Mouse (Mus musculus) embryonic facial prominence, embryonic 11.5 days (tissue): ENCODE data around the gene Smco3. TPM values are rescaled to one million over a fixed set of nuclear protein-coding genes. Genes with fewer than 3 reads are reported as not detected.
A peak's percentile ranks its signal among the peaks of the same experiment; 100 is the strongest.

Experiments used
- ATAC-seq: fragments of 200-750 bp; cut with Nextera tagmentation; replicated peaks from 2 replicates; pipeline ENCODE4 v1.8.0; 2017; ENCODE audit warnings: low read depth; ENCODE audit not compliant: insufficient number of reproducible peaks, low FRiP score, low TSS enrichment
- DNase-seq: peaks from one replicate; pipeline ENCODE4 v3.0.0-alpha.2; 2015; ENCODE audit warnings: low spot score
- H3K27ac ChIP-seq: fragments of 300-500 bp; sonication (generic); replicated peaks from 2 replicates; pipeline ENCODE4 v1.5.1; 2014; ENCODE audit warnings: mild to moderate bottlenecking, low read depth, low read length, control low read depth
- H3K27me3 ChIP-seq: fragments of 300-500 bp; sonication (generic); 2 replicates; pipeline ENCODE4 v1.6.1; 2014; ENCODE audit warnings: mild to moderate bottlenecking, low read length, moderate library complexity, mixed read lengths; ENCODE audit not compliant: control insufficient read depth, insufficient read depth
- H3K36me3 ChIP-seq: fragments of 300-500 bp; sonication (generic); replicated peaks from 2 replicates; pipeline ENCODE4 v1.6.1; 2014; ENCODE audit warnings: low read depth, mild to moderate bottlenecking, low read length, moderate library complexity, mixed read lengths; ENCODE audit not compliant: control insufficient read depth, insufficient read depth
- H3K4me1 ChIP-seq: fragments of 300-500 bp; sonication (generic); 2 replicates; pipeline ENCODE4 v1.6.1; 2014; ENCODE audit warnings: low read length, mixed read lengths; ENCODE audit not compliant: control insufficient read depth, insufficient read depth
- H3K4me2 ChIP-seq: fragments of 300-500 bp; sonication (generic); 2 replicates; pipeline ENCODE4 v1.6.1; 2014; ENCODE audit warnings: low read depth, mild to moderate bottlenecking, control low read depth, low read length, moderate library complexity
- H3K4me3 ChIP-seq: fragments of 300-500 bp; sonication (generic); 2 replicates; pipeline ENCODE4 v1.5.1; 2014; ENCODE audit warnings: low read depth, low read length, control low read depth
- H3K9ac ChIP-seq: fragments of 300-500 bp; sonication (generic); replicated peaks from 2 replicates; pipeline ENCODE4 v1.6.1; 2014; ENCODE audit warnings: mild to moderate bottlenecking, control low read depth, low read length
- H3K9me3 ChIP-seq: fragments of 300-500 bp; sonication (generic); replicated peaks from 2 replicates; pipeline ENCODE4 v1.6.1; 2016; ENCODE audit warnings: mild to moderate bottlenecking, low read length, inconsistent platforms, mixed read lengths; ENCODE audit not compliant: control insufficient read depth
- WGBS: fragments of 180-500 bp; shearing (Covaris S2); extraction: QIAGEN DNeasy Blood & Tissue Kit; methylation state at CpG from one replicate; pipeline ENCODE4 v1.1.7; 2014; 5-methylcytosine and 5-hydroxymethylcytosine counted together
- polyA plus RNA-seq: library from polyadenylated mRNA; unstranded; fragments of >200 nt; fragmentation: Nextera tagmentation; extraction: Ambion mirVana; gene quantifications from 2 replicates; pipeline ENCODE4 v1.2.1, GENCODE M21; 2014

Smco3 gene
- polyA plus RNA-seq, 1 experiment from 2014 or later, result 0.74 TPM

GRCm38 (mm10) chr6:136866150-136866549 is 30.9 kb upstream of the Smco3 start:
- H3K27ac ChIP-seq, result no peak overlapping the region
- no peak overlapping the region for H3K4me2 ChIP-seq
- DNase-seq, result no peak
- H3K27me3 ChIP-seq, result no peaks in the 10 kb centered on the region
- WGBS, result 83% methylated on average over 4 of the region's 4 CpGs
- no peaks in the 10 kb centered on the region for H3K4me1 ChIP-seq
- H3K4me3 ChIP-seq, result no peak overlapping the region
- no peak for ATAC-seq
- no peaks in the 10 kb centered on the region for H3K9me3 ChIP-seq
- H3K9ac ChIP-seq, result no peak overlapping the region
- H3K36me3 ChIP-seq, result no peaks in the 10 kb centered on the region

GRCm38 (mm10) chr6:136865360-136865759 is 30.1 kb upstream of the Smco3 start:
- H3K4me1 ChIP-seq, result no peaks in the 10 kb centered on the region
- DNase-seq (no peak), ATAC-seq (no peak)
- no peaks in the 10 kb centered on the region for H3K36me3 ChIP-seq
- no peak overlapping the region for H3K4me3 ChIP-seq
- no peak overlapping the region for H3K4me2 ChIP-seq
- WGBS, result 92% methylated on average over 5 of the region's 5 CpGs
- H3K9ac ChIP-seq, result no peak overlapping the region
- H3K27ac ChIP-seq, result no peak overlapping the region
- H3K27me3 ChIP-seq, result no peaks in the 10 kb centered on the region
- H3K9me3 ChIP-seq, result no peaks in the 10 kb centered on the region

- Histone ChIP-seq H3K36me3 (no peaks in the 10 kb centered on the region), H3K4me3 (no peak overlapping the region), H3K9me3 (no peaks in the 10 kb centered on the region), H3K27me3 (no peaks in the 10 kb centered on the region), H3K4me2 (no peak overlapping the region), H3K9ac (no peak overlapping the region), H3K27ac (no peak overlapping the region), H3K4me1 (peaks cover 2% of the 10 kb centered on the region; the same call in 1 of the 2 replicates)
- peak; percentile 86 for DNase-seq
- ATAC-seq, result no peak; the same call in 1 of the 2 replicates
- WGBS, result 51% methylated on average over 9 of the region's 9 CpGs
Measured at GRCm38 (mm10) chr6:136861020-136861419, 25.8 kb upstream of the Smco3 start.

GRCm38 (mm10) chr6:136858420-136858819 is 23.2 kb upstream of the Smco3 start:
- Histone ChIP-seq H3K9me3 (no peaks in the 10 kb centered on the region), H3K4me1 (peaks cover 2% of the 10 kb centered on the region; the same call in 1 of the 2 replicates), H3K27me3 (no peaks in the 10 kb centered on the region), H3K4me2 (no peak overlapping the region), H3K4me3 (no peak overlapping the region), H3K36me3 (no peaks in the 10 kb centered on the region), H3K9ac (no peak overlapping the region), H3K27ac (no peak overlapping the region)
- no peak for DNase-seq
- ATAC-seq, result no peak
- 74% methylated on average over 8 of the region's 8 CpGs for WGBS

- no peak overlapping the region for H3K4me3 ChIP-seq
- no peaks in the 10 kb centered on the region for H3K9me3 ChIP-seq
- H3K36me3 ChIP-seq, result no peaks in the 10 kb centered on the region
- H3K27me3 ChIP-seq, result no peaks in the 10 kb centered on the region
- H3K4me1 ChIP-seq, result peaks cover 2% of the 10 kb centered on the region; the same call in 1 of the 2 replicates
- 35% methylated on average over 11 of the region's 11 CpGs for WGBS
- no peak overlapping the region for H3K9ac ChIP-seq
- H3K4me2 ChIP-seq, result no peak overlapping the region
- no peak for DNase-seq
- no peak for ATAC-seq
- H3K27ac ChIP-seq, result no peak overlapping the region
Measured at GRCm38 (mm10) chr6:136857873-136858260, 22.6 kb upstream of the Smco3 start.

GRCm38 (mm10) chr6:136857186-136857872 is 22.1 kb upstream of the Smco3 start, which contains the start of gene Art4:
Gene Art4 (minus strand): TSS chr6:136857733.
- no peaks in the 10 kb centered on the region for H3K27me3 ChIP-seq
- H3K9me3 ChIP-seq, result no peaks in the 10 kb centered on the region
- H3K9ac ChIP-seq, result no peak within 1 kb of the TSS
- 61% methylated on average over 18 of the region's 18 CpGs for WGBS
- H3K4me1 ChIP-seq, result peaks cover 2% of the 10 kb centered on the region; the same call in 1 of the 2 replicates
- H3K4me3 ChIP-seq, result no peak within 1 kb of the TSS
- DNase-seq (peak; percentile 37), ATAC-seq (0 out of 2 replicates have a peak, but pooled peaks have one; percentile 46)
- no peaks in the 10 kb centered on the region for H3K36me3 ChIP-seq
- no peak within 1 kb of the TSS for H3K4me2 ChIP-seq
- peak within 1 kb of the TSS; percentile 44; the same call in 1 of the 2 replicates for H3K27ac ChIP-seq

GRCm38 (mm10) chr6:136856071-136856636 is 20.9 kb upstream of the Smco3 start:
- ATAC-seq (no peak), DNase-seq (peak; percentile 53)
- no peaks in the 10 kb centered on the region for H3K27me3 ChIP-seq
- no peak overlapping the region for H3K9ac ChIP-seq
- 62% methylated on average over 14 of the region's 14 CpGs for WGBS
- H3K4me2 ChIP-seq, result no peak overlapping the region; the same call in 1 of the 2 replicates
- no peaks in the 10 kb centered on the region for H3K36me3 ChIP-seq
- 0 out of 2 replicates have a peak overlapping the region, but pooled peaks have one; percentile 3 for H3K4me3 ChIP-seq
- peaks cover 2% of the 10 kb centered on the region; the same call in 1 of the 2 replicates for H3K4me1 ChIP-seq
- H3K9me3 ChIP-seq, result no peaks in the 10 kb centered on the region
- H3K27ac ChIP-seq, result no peak overlapping the region

GRCm38 (mm10) chr6:136855183-136855582 is 19.9 kb upstream of the Smco3 start:
- no peak for DNase-seq
- 84% methylated on average over 2 of the region's 2 CpGs for whole genome bisulfite sequencing
- Histone ChIP-seq H3K27me3 (no peaks in the 10 kb centered on the region), H3K36me3 (no peaks in the 10 kb centered on the region), H3K4me2 (no peak overlapping the region), H3K4me3 (no peak overlapping the region), H3K9me3 (no peaks in the 10 kb centered on the region), H3K4me1 (peaks cover 2% of the 10 kb centered on the region; the same call in 1 of the 2 replicates), H3K9ac (no peak overlapping the region), H3K27ac (no peak overlapping the region)
- no peak for ATAC-seq
